Mouse (Mus musculus) limb, embryonic 10.5 days (tissue): ENCODE results near the gene Gm884. TPM values are rescaled to one million over a fixed set of nuclear protein-coding genes. Genes with fewer than 3 reads are reported as not detected.

Experiments used
- DNase-seq: peaks from one replicate; pipeline ENCODE4 v3.0.0-alpha.2; 2017; ENCODE audit warnings: low spot score
- H3K27ac ChIP-seq: fragments of 300-500 bp; sonication (generic); 2 replicates; pipeline ENCODE4 v1.5.1; 2016; ENCODE audit warnings: mild to moderate bottlenecking
- H3K27me3 ChIP-seq: fragments of 300-500 bp; sonication (generic); 2 replicates; pipeline ENCODE4 v1.6.1; 2016; ENCODE audit warnings: low read depth, mild to moderate bottlenecking; ENCODE audit not compliant: poor library complexity, severe bottlenecking
- H3K36me3 ChIP-seq: fragments of 300-500 bp; sonication (generic); 2 replicates; pipeline ENCODE4 v1.6.1; 2016; ENCODE audit warnings: mild to moderate bottlenecking, moderate library complexity
- H3K4me1 ChIP-seq: fragments of 300-500 bp; sonication (generic); 2 replicates; pipeline ENCODE4 v1.6.1; 2016
- H3K4me3 ChIP-seq: fragments of 300-500 bp; sonication (generic); 2 replicates; pipeline ENCODE4 v1.5.1; 2016; ENCODE audit warnings: mild to moderate bottlenecking, moderate library complexity
- H3K9me3 ChIP-seq: fragments of 300-500 bp; sonication (generic); replicated peaks from 2 replicates; pipeline ENCODE4 v1.6.1; 2016; ENCODE audit warnings: mild to moderate bottlenecking
- WGBS: fragments of 180-500 bp; shearing (Covaris S2); methylation state at CpG from one replicate; pipeline ENCODE4 v1.1.7; 2016; 5-methylcytosine and 5-hydroxymethylcytosine counted together
- polyA plus RNA-seq: library from polyadenylated mRNA; unstranded; fragments of >200 nt; fragmentation: Nextera tagmentation; extraction: Ambion mirVana; gene quantifications from 2 replicates; pipeline ENCODE4 v1.2.1, GENCODE M21; 2016

Gene Gm884
- polyA plus RNA-seq, 1 experiment from 2014 or later: not detected

- no peaks in the 10 kb centered on the region for H3K36me3 ChIP-seq
- H3K4me3 ChIP-seq: peak within 1 kb of the TSS; percentile 51
- peaks cover 80% of the 10 kb centered on the region for H3K27me3 ChIP-seq
- 2% methylated on average over 71 of the region's 71 CpGs for WGBS
- peak; percentile 45 for DNase-seq
- no peaks in the 10 kb centered on the region for H3K9me3 ChIP-seq
- no peak within 1 kb of the TSS for H3K27ac ChIP-seq
- H3K4me1 ChIP-seq: peaks cover 47% of the 10 kb centered on the region
Measured at GRCm38 (mm10) chr11:103649301-103649982, 28.5 kb upstream of the Gm884 start, which contains the start of gene Rprml. Rprml (plus strand) TSS chr11:103649570.

- no peaks in the 10 kb centered on the region for H3K36me3 ChIP-seq
- peaks cover 73% of the 10 kb centered on the region for H3K27me3 ChIP-seq
- peak overlapping the region; percentile 51; the same call in 1 of the 2 replicates for H3K4me3 ChIP-seq
- no peaks in the 10 kb centered on the region for H3K9me3 ChIP-seq
- whole genome bisulfite sequencing: 30% methylated on average over 7 of the region's 7 CpGs
- H3K27ac ChIP-seq: no peak overlapping the region
- no peak for DNase-seq
- H3K4me1 ChIP-seq: peaks cover 47% of the 10 kb centered on the region
Measured at GRCm38 (mm10) chr11:103648656-103649055, 27.7 kb upstream of the Gm884 start.

GRCm38 (mm10) chr11:103647921-103648620, 27.1 kb upstream of the Gm884 start:
- Histone ChIP-seq H3K27ac (no peak overlapping the region), H3K36me3 (no peaks in the 10 kb centered on the region), H3K4me1 (peaks cover 51% of the 10 kb centered on the region), H3K9me3 (no peaks in the 10 kb centered on the region), H3K27me3 (peaks cover 67% of the 10 kb centered on the region), H3K4me3 (peak overlapping the region; percentile 19; the same call in 1 of the 2 replicates)
- peak; percentile 53 for DNase-seq
- 7% methylated on average over 11 of the region's 11 CpGs for WGBS

- H3K4me3 ChIP-seq: no peak overlapping the region
- H3K27ac ChIP-seq: 0 out of 2 replicates have a peak overlapping the region, but pooled peaks have one; percentile 12
- WGBS: 74% methylated on average over 6 of the region's 6 CpGs
- H3K9me3 ChIP-seq: no peaks in the 10 kb centered on the region
- DNase-seq: peak; percentile 30
- peaks cover 51% of the 10 kb centered on the region for H3K4me1 ChIP-seq
- peaks cover 57% of the 10 kb centered on the region for H3K27me3 ChIP-seq
- no peaks in the 10 kb centered on the region for H3K36me3 ChIP-seq
Measured at GRCm38 (mm10) chr11:103646301-103646700, 25.4 kb upstream of the Gm884 start.

- WGBS: 50% methylated on average over 8 of the region's 8 CpGs
- Histone ChIP-seq H3K27ac (no peak overlapping the region), H3K27me3 (peaks cover 57% of the 10 kb centered on the region), H3K36me3 (no peaks in the 10 kb centered on the region), H3K4me1 (peaks cover 51% of the 10 kb centered on the region), H3K9me3 (no peaks in the 10 kb centered on the region), H3K4me3 (no peak overlapping the region)
- no peak for DNase-seq
Measured at GRCm38 (mm10) chr11:103645731-103646130, 24.8 kb upstream of the Gm884 start.

- WGBS: 66% methylated on average over 9 of the region's 9 CpGs
Measured at GRCm38 (mm10) chr11:103643211-103643610, 22.3 kb upstream of the Gm884 start.

GRCm38 (mm10) chr11:103639407-103639946, 18.5 kb upstream of the Gm884 start:
- Histone ChIP-seq H3K27me3 (peaks cover 36% of the 10 kb centered on the region), H3K9me3 (no peaks in the 10 kb centered on the region), H3K4me3 (no peak overlapping the region), H3K36me3 (no peaks in the 10 kb centered on the region), H3K27ac (no peak overlapping the region), H3K4me1 (peaks cover 6% of the 10 kb centered on the region; the same call in 1 of the 2 replicates)
- WGBS: 4% methylated on average over 10 of the region's 10 CpGs
- DNase-seq: peak; percentile 80

More at GRCm38 (mm10) chr11:103643211-103643610, 22.3 kb upstream of the Gm884 start:
- peak; percentile 26 for DNase-seq
- no peak overlapping the region for H3K27ac ChIP-seq
- H3K4me1 ChIP-seq: peaks cover 33% of the 10 kb centered on the region
- H3K4me3 ChIP-seq: no peak overlapping the region
- peaks cover 52% of the 10 kb centered on the region for H3K27me3 ChIP-seq
- H3K36me3 ChIP-seq: no peaks in the 10 kb centered on the region
- no peaks in the 10 kb centered on the region for H3K9me3 ChIP-seq

GRCm38 (mm10) chr11:103638790-103639189, 17.9 kb upstream of the Gm884 start, which contains the start of gene Lyzl6:
Lyzl6 (minus strand) TSS chr11:103638890.
- H3K4me3 ChIP-seq: no peak within 1 kb of the TSS
- no peak within 1 kb of the TSS for H3K27ac ChIP-seq
- H3K27me3 ChIP-seq: peaks cover 36% of the 10 kb centered on the region
- DNase-seq: peak; percentile 26
- peaks cover 6% of the 10 kb centered on the region; the same call in 1 of the 2 replicates for H3K4me1 ChIP-seq
- H3K9me3 ChIP-seq: no peaks in the 10 kb centered on the region
- WGBS: 91% methylated on average over 3 of the region's 3 CpGs
- H3K36me3 ChIP-seq: no peaks in the 10 kb centered on the region

GRCm38 (mm10) chr11:103636261-103636660, 15.3 kb upstream of the Gm884 start:
- Histone ChIP-seq H3K36me3 (no peaks in the 10 kb centered on the region), H3K9me3 (no peaks in the 10 kb centered on the region), H3K4me1 (0 out of 2 replicates have a peak, but pooled peaks cover 3% of the 10 kb centered on the region), H3K4me3 (no peak overlapping the region), H3K27ac (no peak overlapping the region), H3K27me3 (peaks cover 27% of the 10 kb centered on the region)
- no peak for DNase-seq
- 80% methylated on average over 6 of the region's 6 CpGs for WGBS

GRCm38 (mm10) chr11:103635481-103635880, 14.5 kb upstream of the Gm884 start:
- WGBS: 77% methylated on average over 3 of the region's 3 CpGs

GRCm38 (mm10) chr11:103634806-103635205, 13.9 kb upstream of the Gm884 start:
- no peaks in the 10 kb centered on the region for H3K36me3 ChIP-seq
- H3K27me3 ChIP-seq: peaks cover 13% of the 10 kb centered on the region
- no peak for DNase-seq
- WGBS: 90% methylated on average over 7 of the region's 7 CpGs
- H3K4me1 ChIP-seq: 0 out of 2 replicates have a peak, but pooled peaks cover 2% of the 10 kb centered on the region
- no peaks in the 10 kb centered on the region for H3K9me3 ChIP-seq
- H3K4me3 ChIP-seq: no peak overlapping the region
- H3K27ac ChIP-seq: no peak overlapping the region

More at GRCm38 (mm10) chr11:103635481-103635880, 14.5 kb upstream of the Gm884 start:
- H3K4me1 ChIP-seq: 0 out of 2 replicates have a peak, but pooled peaks cover 3% of the 10 kb centered on the region
- no peak overlapping the region for H3K4me3 ChIP-seq
- peaks cover 20% of the 10 kb centered on the region for H3K27me3 ChIP-seq
- no peak for DNase-seq
- H3K36me3 ChIP-seq: no peaks in the 10 kb centered on the region
- no peaks in the 10 kb centered on the region for H3K9me3 ChIP-seq
- no peak overlapping the region for H3K27ac ChIP-seq

GRCm38 (mm10) chr11:103627453-103627852, 6.5 kb upstream of the Gm884 start:
- no peaks in the 10 kb centered on the region for H3K4me1 ChIP-seq
- no peak for DNase-seq
- H3K36me3 ChIP-seq: no peaks in the 10 kb centered on the region
- H3K9me3 ChIP-seq: no peaks in the 10 kb centered on the region
- H3K4me3 ChIP-seq: no peak overlapping the region
- WGBS: 83% methylated on average over 23 of the region's 23 CpGs
- no peaks in the 10 kb centered on the region for H3K27me3 ChIP-seq
- no peak overlapping the region for H3K27ac ChIP-seq

- Histone ChIP-seq H3K27me3 (no peaks in the 10 kb centered on the region), H3K27ac (no peak overlapping the region), H3K4me3 (no peak overlapping the region), H3K36me3 (no peaks in the 10 kb centered on the region), H3K9me3 (no peaks in the 10 kb centered on the region), H3K4me1 (no peaks in the 10 kb centered on the region)
- whole genome bisulfite sequencing: 88% methylated on average over 2 of the region's 2 CpGs
- DNase-seq: no peak
Measured at GRCm38 (mm10) chr11:103610772-103611171, 10.2 kb downstream of the Gm884 start.
